Mouse (Mus musculus): ENCODE data around the gene Klf12. TPM values are rescaled to one million over a fixed set of nuclear protein-coding genes. Genes with fewer than 3 reads are reported as not detected.

Klf12 gene
- polyA plus RNA-seq, 1 experiment: 1.4 TPM

DNA sequence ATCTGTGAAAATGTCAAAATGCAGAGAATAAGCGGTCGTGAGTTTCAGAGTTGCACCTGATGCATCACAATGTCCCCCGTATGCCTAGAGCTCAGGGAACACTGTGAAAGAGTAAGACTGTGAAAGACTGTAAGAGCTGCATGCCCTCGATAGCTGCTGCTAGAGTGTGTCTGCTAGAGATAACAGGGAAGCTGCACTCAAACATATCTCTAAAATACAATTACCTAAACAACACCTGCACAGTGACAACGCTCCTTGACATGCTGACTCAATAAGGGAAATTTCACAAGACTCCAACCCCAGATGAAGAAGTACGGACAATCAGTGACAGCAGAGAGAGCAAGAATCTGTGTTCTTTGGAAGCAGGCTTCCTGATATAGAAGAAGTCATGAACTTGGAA, 37.5 kb upstream of the Klf12 start:
- no peaks in the 10 kb centered on the region for H3K36me3 ChIP-seq (ENCODE audit: control insufficient read depth, insufficient read depth)
- no peak for TF ChIP-seq TCF12 (IDR thresholded peaks at IDR 0.05; ENCODE audit: insufficient read depth, poor library complexity, severe bottlenecking)
- no peak for TF ChIP-seq MAX (IDR thresholded peaks at IDR 0.05; ENCODE audit: low read depth)
- no peak for TF ChIP-seq POLR2AphosphoS2 (IDR thresholded peaks at IDR 0.05; ENCODE audit: insufficient read length, low read depth)
- no peak for TF ChIP-seq E2F4 (IDR thresholded peaks at IDR 0.05; ENCODE audit: insufficient read depth)
- no peak for TF ChIP-seq SRF (IDR thresholded peaks at IDR 0.05; ENCODE audit: control insufficient read depth, insufficient read length, low read depth)
- no peak for TF ChIP-seq MYOD1 (IDR thresholded peaks at IDR 0.05; ENCODE audit: control insufficient read depth in 1 of 3, insufficient read length in 2 of 3, low read depth in 2 of 3)
- TF ChIP-seq REST (IDR thresholded peaks at IDR 0.05; ENCODE audit: insufficient read depth, insufficient read length): no peak
- TF ChIP-seq TCF3 (IDR thresholded peaks at IDR 0.05; ENCODE audit: insufficient read length, low read depth): no peak
- no peak for TF ChIP-seq MYOG (IDR thresholded peaks at IDR 0.05; ENCODE audit: control insufficient read depth in 1 of 3, insufficient read depth in 1 of 3, insufficient read length in 2 of 3, low read depth in 2 of 3)
- no peak for TF ChIP-seq CEBPB (IDR thresholded peaks at IDR 0.05; ENCODE audit: insufficient read depth, poor library complexity, severe bottlenecking)
- TF ChIP-seq USF1 (IDR thresholded peaks at IDR 0.05; ENCODE audit: low read depth): no peak
- TF ChIP-seq POLR2A (IDR thresholded peaks at IDR 0.05; ENCODE audit: insufficient read length, low read depth): no peak
- H3ac ChIP-seq (ENCODE audit: control insufficient read depth, insufficient read length): no peak overlapping the region
- H3K79me2 ChIP-seq (ENCODE audit: control insufficient read depth, insufficient read depth): no peaks in the 10 kb centered on the region
- H3K4me3 ChIP-seq: no peak overlapping the region
- no peaks in the 10 kb centered on the region for H3K27me3 ChIP-seq (ENCODE audit: control insufficient read depth, insufficient read depth, insufficient read length)
- H3K4me2 ChIP-seq (ENCODE audit: low read depth): no peak overlapping the region

DNA sequence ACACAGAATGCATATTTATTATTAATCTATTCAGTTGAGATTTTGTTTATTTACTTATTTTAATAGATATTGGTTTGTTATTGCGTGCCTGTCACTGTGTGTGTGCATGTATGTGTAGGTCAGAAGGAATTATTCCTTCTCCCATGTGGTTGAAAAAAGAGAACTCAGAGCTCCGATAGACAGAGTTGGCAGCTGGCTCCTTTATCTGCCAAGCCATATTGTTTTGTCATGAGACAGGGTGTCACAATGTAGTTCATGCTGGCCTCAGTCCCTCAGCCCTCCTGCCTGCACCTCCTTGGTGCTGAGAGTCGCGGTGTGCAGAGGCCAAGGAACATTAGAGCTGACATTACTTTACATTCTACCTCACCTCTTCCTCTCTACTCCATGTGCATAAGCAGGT, 32.3 kb upstream of the Klf12 start:
- TF ChIP-seq TCF12 (IDR thresholded peaks at IDR 0.05; ENCODE audit: insufficient read depth, poor library complexity, severe bottlenecking): no peak
- TF ChIP-seq REST (IDR thresholded peaks at IDR 0.05; ENCODE audit: insufficient read depth, insufficient read length): no peak
- no peak for TF ChIP-seq CEBPB (IDR thresholded peaks at IDR 0.05; ENCODE audit: insufficient read depth, poor library complexity, severe bottlenecking)
- no peak for TF ChIP-seq POLR2A (IDR thresholded peaks at IDR 0.05; ENCODE audit: insufficient read length, low read depth)
- Histone ChIP-seq H3K27me3 (ENCODE audit: control insufficient read depth, insufficient read depth, insufficient read length) (no peaks in the 10 kb centered on the region), H3K36me3 (ENCODE audit: control insufficient read depth, insufficient read depth) (no peaks in the 10 kb centered on the region), H3K79me2 (ENCODE audit: control insufficient read depth, insufficient read depth) (no peaks in the 10 kb centered on the region), H3K4me2 (ENCODE audit: low read depth) (no peak overlapping the region), H3K4me3 (no peak overlapping the region), H3ac (ENCODE audit: control insufficient read depth, insufficient read length) (no peak overlapping the region)

DNA sequence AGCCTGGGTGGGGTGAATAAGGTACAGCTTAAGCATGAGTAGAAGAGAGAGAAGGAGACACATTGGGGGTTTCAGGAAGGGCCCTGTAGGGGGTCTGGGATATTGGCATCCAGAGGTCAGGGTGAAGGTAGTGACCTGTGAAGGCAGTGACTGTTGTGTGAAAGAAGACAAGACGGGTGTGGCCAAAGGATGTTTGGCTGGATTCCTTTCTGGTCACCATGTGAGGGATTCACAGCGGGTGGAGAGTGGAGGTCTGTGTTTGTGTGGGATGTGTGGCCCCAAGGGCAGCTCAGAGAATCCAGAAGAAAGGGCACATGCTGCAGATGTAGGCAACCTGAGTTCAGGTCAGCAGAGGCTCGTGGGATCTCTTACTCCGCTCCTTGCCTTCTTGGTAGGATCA, 29.6 kb upstream of the Klf12 start:
- Histone ChIP-seq H3K4me2 (ENCODE audit: low read depth) (no peak overlapping the region), H3K36me3 (ENCODE audit: control insufficient read depth, insufficient read depth) (no peaks in the 10 kb centered on the region), H3K4me3 (no peak overlapping the region), H3K79me2 (ENCODE audit: control insufficient read depth, insufficient read depth) (no peaks in the 10 kb centered on the region), H3K27me3 (ENCODE audit: control insufficient read depth, insufficient read depth, insufficient read length) (no peaks in the 10 kb centered on the region), H3ac (ENCODE audit: control insufficient read depth, insufficient read length) (no peak overlapping the region)
- TF ChIP-seq REST (IDR thresholded peaks at IDR 0.05; ENCODE audit: insufficient read depth, insufficient read length) (no peak), POLR2AphosphoS2 (IDR thresholded peaks at IDR 0.05; ENCODE audit: insufficient read length, low read depth) (no peak), USF1 (IDR thresholded peaks at IDR 0.05; ENCODE audit: low read depth) (no peak), SRF (IDR thresholded peaks at IDR 0.05; ENCODE audit: control insufficient read depth, insufficient read length, low read depth) (no peak), E2F4 (IDR thresholded peaks at IDR 0.05; ENCODE audit: insufficient read depth) (no peak), TCF3 (IDR thresholded peaks at IDR 0.05; ENCODE audit: insufficient read length, low read depth) (no peak), MAX (IDR thresholded peaks at IDR 0.05; ENCODE audit: low read depth) (no peak), MYOG (IDR thresholded peaks at IDR 0.05; ENCODE audit: control insufficient read depth in 1 of 3, insufficient read depth in 1 of 3, insufficient read length in 2 of 3, low read depth in 2 of 3) (no peak), CEBPB (IDR thresholded peaks at IDR 0.05; ENCODE audit: insufficient read depth, poor library complexity, severe bottlenecking) (no peak), POLR2A (IDR thresholded peaks at IDR 0.05; ENCODE audit: insufficient read length, low read depth) (no peak), MYOD1 (IDR thresholded peaks at IDR 0.05; ENCODE audit: control insufficient read depth in 1 of 3, insufficient read length in 2 of 3, low read depth in 2 of 3) (no peak), TCF12 (IDR thresholded peaks at IDR 0.05; ENCODE audit: insufficient read depth, poor library complexity, severe bottlenecking) (no peak)

DNA sequence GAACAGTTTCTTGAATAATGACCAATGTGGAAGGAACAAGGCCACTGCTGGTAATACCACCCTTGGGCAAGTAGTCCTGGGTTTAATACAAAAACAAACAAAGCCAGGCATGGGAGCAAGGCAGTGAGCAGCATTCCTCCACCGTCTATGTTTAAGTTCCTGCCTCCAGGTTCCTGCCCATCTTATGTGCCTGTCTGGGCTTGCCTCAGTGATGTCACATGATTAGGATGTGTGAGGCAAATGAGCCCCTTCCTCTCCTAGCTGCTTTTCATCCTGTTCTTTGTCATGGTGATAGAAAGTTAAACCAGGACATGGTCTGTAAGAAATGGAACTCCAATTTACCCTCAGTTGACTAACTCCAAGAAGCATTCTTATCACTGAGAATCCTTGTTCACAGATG, 16.4 kb upstream of the Klf12 start:
- Histone ChIP-seq H3K79me2 (ENCODE audit: control insufficient read depth, insufficient read depth) (no peaks in the 10 kb centered on the region), H3K4me2 (ENCODE audit: low read depth) (no peak overlapping the region), H3K4me3 (no peak overlapping the region), H3K27me3 (ENCODE audit: control insufficient read depth, insufficient read depth, insufficient read length) (no peaks in the 10 kb centered on the region), H3ac (ENCODE audit: control insufficient read depth, insufficient read length) (no peak overlapping the region), H3K36me3 (ENCODE audit: control insufficient read depth, insufficient read depth) (no peaks in the 10 kb centered on the region)
- TF ChIP-seq E2F4 (IDR thresholded peaks at IDR 0.05; ENCODE audit: insufficient read depth) (no peak), MYOD1 (IDR thresholded peaks at IDR 0.05; ENCODE audit: control insufficient read depth in 1 of 3, insufficient read length in 2 of 3, low read depth in 2 of 3) (no peak), POLR2AphosphoS2 (IDR thresholded peaks at IDR 0.05; ENCODE audit: insufficient read length, low read depth) (no peak), USF1 (IDR thresholded peaks at IDR 0.05; ENCODE audit: low read depth) (no peak), SRF (IDR thresholded peaks at IDR 0.05; ENCODE audit: control insufficient read depth, insufficient read length, low read depth) (no peak), POLR2A (IDR thresholded peaks at IDR 0.05; ENCODE audit: insufficient read length, low read depth) (no peak), MYOG (IDR thresholded peaks at IDR 0.05; ENCODE audit: control insufficient read depth in 1 of 3, insufficient read depth in 1 of 3, insufficient read length in 2 of 3, low read depth in 2 of 3) (no peak), REST (IDR thresholded peaks at IDR 0.05; ENCODE audit: insufficient read depth, insufficient read length) (no peak), MAX (IDR thresholded peaks at IDR 0.05; ENCODE audit: low read depth) (no peak), TCF3 (IDR thresholded peaks at IDR 0.05; ENCODE audit: insufficient read length, low read depth) (no peak), TCF12 (IDR thresholded peaks at IDR 0.05; ENCODE audit: insufficient read depth, poor library complexity, severe bottlenecking) (no peak), CEBPB (IDR thresholded peaks at IDR 0.05; ENCODE audit: insufficient read depth, poor library complexity, severe bottlenecking) (no peak)

DNA sequence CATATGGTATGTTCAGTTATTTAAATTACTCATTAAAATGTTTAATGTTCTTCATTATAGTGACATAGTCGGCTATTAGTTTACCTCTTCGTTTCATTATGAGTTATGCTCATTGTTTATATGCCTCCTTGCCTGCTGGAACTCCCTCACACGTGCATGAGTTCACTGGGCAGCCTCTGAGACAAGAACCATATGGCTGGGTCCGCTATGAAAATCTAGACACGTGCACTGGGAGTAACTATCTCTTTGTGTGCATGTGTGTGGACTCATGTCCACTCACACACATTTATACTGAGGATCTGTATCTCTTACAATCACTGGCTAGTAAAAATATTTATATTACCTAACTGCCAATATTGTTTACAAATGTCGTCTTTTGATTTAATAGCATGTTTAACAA, 14.4 kb upstream of the Klf12 start:
- TF ChIP-seq REST (IDR thresholded peaks at IDR 0.05; ENCODE audit: insufficient read depth, insufficient read length): no peak
- no peak for TF ChIP-seq MAX (IDR thresholded peaks at IDR 0.05; ENCODE audit: low read depth)
- TF ChIP-seq POLR2AphosphoS2 (IDR thresholded peaks at IDR 0.05; ENCODE audit: insufficient read length, low read depth): no peak
- no peak for TF ChIP-seq MYOD1 (IDR thresholded peaks at IDR 0.05; ENCODE audit: control insufficient read depth in 1 of 3, insufficient read length in 2 of 3, low read depth in 2 of 3)
- no peak for TF ChIP-seq SRF (IDR thresholded peaks at IDR 0.05; ENCODE audit: control insufficient read depth, insufficient read length, low read depth)
- no peak for TF ChIP-seq USF1 (IDR thresholded peaks at IDR 0.05; ENCODE audit: low read depth)
- no peak for TF ChIP-seq TCF3 (IDR thresholded peaks at IDR 0.05; ENCODE audit: insufficient read length, low read depth)
- no peak for TF ChIP-seq CEBPB (IDR thresholded peaks at IDR 0.05; ENCODE audit: insufficient read depth, poor library complexity, severe bottlenecking)
- no peak for TF ChIP-seq POLR2A (IDR thresholded peaks at IDR 0.05; ENCODE audit: insufficient read length, low read depth)
- TF ChIP-seq MYOG (IDR thresholded peaks at IDR 0.05; ENCODE audit: control insufficient read depth in 1 of 3, insufficient read depth in 1 of 3, insufficient read length in 2 of 3, low read depth in 2 of 3): no peak
- TF ChIP-seq E2F4 (IDR thresholded peaks at IDR 0.05; ENCODE audit: insufficient read depth): no peak
- no peak for TF ChIP-seq TCF12 (IDR thresholded peaks at IDR 0.05; ENCODE audit: insufficient read depth, poor library complexity, severe bottlenecking)

More for the DNA sequence above, 14.4 kb upstream of the Klf12 start:
- Histone ChIP-seq H3K36me3 (ENCODE audit: control insufficient read depth, insufficient read depth) (no peaks in the 10 kb centered on the region), H3ac (ENCODE audit: control insufficient read depth, insufficient read length) (no peak overlapping the region), H3K79me2 (ENCODE audit: control insufficient read depth, insufficient read depth) (no peaks in the 10 kb centered on the region), H3K4me2 (ENCODE audit: low read depth) (no peak overlapping the region), H3K4me3 (no peak overlapping the region), H3K27me3 (ENCODE audit: control insufficient read depth, insufficient read depth, insufficient read length) (no peaks in the 10 kb centered on the region)
